Mouse (Mus musculus): ENCODE measurements around the gene Lifr. TPM values are rescaled to one million over a fixed set of nuclear protein-coding genes. Genes with fewer than 3 reads are reported as not detected.
A peak's percentile ranks its signal among the peaks of the same experiment; 100 is the strongest.

The Lifr gene
- polyA plus RNA-seq, 1 experiment from 2014 or later = 16.8 TPM

GRCm38 (mm10) chr15:7116699-7117098 lies 26.3 kb downstream of the Lifr start:
- Histone ChIP-seq H3K27me3 (replicated peaks; ENCODE audit: control insufficient read depth, insufficient read depth, low read length) (no peaks in the 10 kb centered on the region), H3K4me2 (ENCODE audit: low read length) (no peak overlapping the region), H3K27ac (ENCODE audit: low read depth, low read length) (no peak overlapping the region), H3K36me3 (ENCODE audit: control insufficient read depth, insufficient read depth, low read length) (no peaks in the 10 kb centered on the region), H3K4me3 (ENCODE audit: low read length) (no peak overlapping the region), H3K9ac (ENCODE audit: low read depth, low read length) (no peak overlapping the region), H3K4me1 (ENCODE audit: control insufficient read depth, insufficient read depth, low read depth, low read length) (no peaks in the 10 kb centered on the region), H3K9me3 (ENCODE audit: control insufficient read depth, low read length) (no peaks in the 10 kb centered on the region)
- 55% methylated on average over 3 of the region's 3 CpGs for WGBS
- no peak for ATAC-seq

GRCm38 (mm10) chr15:7117944-7118343 lies 27.5 kb downstream of the Lifr start:
- no peaks in the 10 kb centered on the region for H3K4me1 ChIP-seq (ENCODE audit: control insufficient read depth, insufficient read depth, low read depth, low read length)
- H3K36me3 ChIP-seq (ENCODE audit: control insufficient read depth, insufficient read depth, low read length) = no peaks in the 10 kb centered on the region
- no peak for ATAC-seq
- H3K27me3 ChIP-seq (replicated peaks; ENCODE audit: control insufficient read depth, insufficient read depth, low read length) = no peaks in the 10 kb centered on the region
- no peaks in the 10 kb centered on the region for H3K9me3 ChIP-seq (ENCODE audit: control insufficient read depth, low read length)
- no peak overlapping the region for H3K4me3 ChIP-seq (ENCODE audit: low read length)
- no peak overlapping the region for H3K4me2 ChIP-seq (ENCODE audit: low read length)
- no peak overlapping the region for H3K27ac ChIP-seq (ENCODE audit: low read depth, low read length)
- H3K9ac ChIP-seq (ENCODE audit: low read depth, low read length) = no peak overlapping the region
- WGBS = 67% methylated on average over 6 of the region's 6 CpGs

- no peak overlapping the region; the same call in 1 of the 2 replicates for H3K27ac ChIP-seq (ENCODE audit: low read depth, low read length)
- WGBS = 9% methylated on average over 5 of the region's 5 CpGs
- no peaks in the 10 kb centered on the region for H3K27me3 ChIP-seq (replicated peaks; ENCODE audit: control insufficient read depth, insufficient read depth, low read length)
- H3K4me1 ChIP-seq (ENCODE audit: control insufficient read depth, insufficient read depth, low read depth, low read length) = peaks cover under 1% of the 10 kb centered on the region; the same call in 1 of the 2 replicates
- no peaks in the 10 kb centered on the region for H3K9me3 ChIP-seq (ENCODE audit: control insufficient read depth, low read length)
- ATAC-seq = peak; percentile 90
- no peak overlapping the region for H3K4me2 ChIP-seq (ENCODE audit: low read length)
- no peak overlapping the region for H3K9ac ChIP-seq (ENCODE audit: low read depth, low read length)
- no peak overlapping the region for H3K4me3 ChIP-seq (ENCODE audit: low read length)
- no peaks in the 10 kb centered on the region for H3K36me3 ChIP-seq (ENCODE audit: control insufficient read depth, insufficient read depth, low read length)
Measured at GRCm38 (mm10) chr15:7118849-7119248, 28.4 kb downstream of the Lifr start.

- WGBS = 66% methylated on average over 8 of the region's 8 CpGs
- no peak for ATAC-seq
Measured at GRCm38 (mm10) chr15:7119930-7120512, 29.6 kb downstream of the Lifr start.

GRCm38 (mm10) chr15:7123781-7124450 lies 33.5 kb downstream of the Lifr start:
- Histone ChIP-seq H3K4me1 (ENCODE audit: control insufficient read depth, insufficient read depth, low read depth, low read length) (peaks cover 9% of the 10 kb centered on the region), H3K4me2 (ENCODE audit: low read length) (no peak overlapping the region), H3K27me3 (replicated peaks; ENCODE audit: control insufficient read depth, insufficient read depth, low read length) (no peaks in the 10 kb centered on the region), H3K27ac (ENCODE audit: low read depth, low read length) (no peak overlapping the region), H3K36me3 (ENCODE audit: control insufficient read depth, insufficient read depth, low read length) (no peaks in the 10 kb centered on the region), H3K9ac (ENCODE audit: low read depth, low read length) (no peak overlapping the region), H3K9me3 (ENCODE audit: control insufficient read depth, low read length) (no peaks in the 10 kb centered on the region), H3K4me3 (ENCODE audit: low read length) (no peak overlapping the region)
- 62% methylated on average over 5 of the region's 5 CpGs for WGBS
- ATAC-seq = no peak

More at GRCm38 (mm10) chr15:7119930-7120512, 29.6 kb downstream of the Lifr start:
- Histone ChIP-seq H3K4me1 (ENCODE audit: control insufficient read depth, insufficient read depth, low read depth, low read length) (peaks cover 4% of the 10 kb centered on the region), H3K9me3 (ENCODE audit: control insufficient read depth, low read length) (no peaks in the 10 kb centered on the region), H3K4me3 (ENCODE audit: low read length) (no peak overlapping the region), H3K27me3 (replicated peaks; ENCODE audit: control insufficient read depth, insufficient read depth, low read length) (no peaks in the 10 kb centered on the region), H3K36me3 (ENCODE audit: control insufficient read depth, insufficient read depth, low read length) (no peaks in the 10 kb centered on the region), H3K27ac (ENCODE audit: low read depth, low read length) (no peak overlapping the region), H3K4me2 (ENCODE audit: low read length) (no peak overlapping the region), H3K9ac (ENCODE audit: low read depth, low read length) (no peak overlapping the region)

- Histone ChIP-seq H3K27ac (ENCODE audit: low read depth, low read length) (no peak overlapping the region), H3K4me3 (ENCODE audit: low read length) (no peak overlapping the region), H3K4me1 (ENCODE audit: control insufficient read depth, insufficient read depth, low read depth, low read length) (peaks cover 19% of the 10 kb centered on the region), H3K9me3 (ENCODE audit: control insufficient read depth, low read length) (no peaks in the 10 kb centered on the region), H3K9ac (ENCODE audit: low read depth, low read length) (no peak overlapping the region), H3K36me3 (ENCODE audit: control insufficient read depth, insufficient read depth, low read length) (no peaks in the 10 kb centered on the region), H3K27me3 (replicated peaks; ENCODE audit: control insufficient read depth, insufficient read depth, low read length) (no peaks in the 10 kb centered on the region), H3K4me2 (ENCODE audit: low read length) (no peak overlapping the region)
- no peak for ATAC-seq
- WGBS = 49% methylated on average over 1 of the region's 1 CpGs
Measured at GRCm38 (mm10) chr15:7126171-7126570, 35.8 kb downstream of the Lifr start.

- H3K4me3 ChIP-seq (ENCODE audit: low read length) = peak overlapping the region; percentile 90
- under 1% methylated on average over 18 of the region's 18 CpGs for WGBS
Measured at GRCm38 (mm10) chr15:7128627-7129126, 38.3 kb downstream of the Lifr start.

GRCm38 (mm10) chr15:7129127-7129943 lies 38.9 kb downstream of the Lifr start:
- H3K9me3 ChIP-seq (ENCODE audit: control insufficient read depth, low read length) = no peaks in the 10 kb centered on the region
- peak; percentile 95 for ATAC-seq
- peak overlapping the region; percentile 92 for H3K9ac ChIP-seq (ENCODE audit: low read depth, low read length)
- peaks cover 16% of the 10 kb centered on the region for H3K4me1 ChIP-seq (ENCODE audit: control insufficient read depth, insufficient read depth, low read depth, low read length)
- peak overlapping the region; percentile 87 for H3K4me2 ChIP-seq (ENCODE audit: low read length)
- WGBS = under 1% methylated on average over 70 of the region's 116 CpGs
- no peaks in the 10 kb centered on the region for H3K27me3 ChIP-seq (replicated peaks; ENCODE audit: control insufficient read depth, insufficient read depth, low read length)
- peak overlapping the region; percentile 90 for H3K4me3 ChIP-seq (ENCODE audit: low read length)
- H3K27ac ChIP-seq (ENCODE audit: low read depth, low read length) = peak overlapping the region; percentile 91
- no peaks in the 10 kb centered on the region for H3K36me3 ChIP-seq (ENCODE audit: control insufficient read depth, insufficient read depth, low read length)

More at GRCm38 (mm10) chr15:7128627-7129126, 38.3 kb downstream of the Lifr start:
- peak overlapping the region; percentile 91 for H3K27ac ChIP-seq (ENCODE audit: low read depth, low read length)
- ATAC-seq = peak; percentile 38
- peak overlapping the region; percentile 92 for H3K9ac ChIP-seq (ENCODE audit: low read depth, low read length)
- H3K9me3 ChIP-seq (ENCODE audit: control insufficient read depth, low read length) = no peaks in the 10 kb centered on the region
- no peaks in the 10 kb centered on the region for H3K27me3 ChIP-seq (replicated peaks; ENCODE audit: control insufficient read depth, insufficient read depth, low read length)
- no peaks in the 10 kb centered on the region for H3K36me3 ChIP-seq (ENCODE audit: control insufficient read depth, insufficient read depth, low read length)
- peaks cover 19% of the 10 kb centered on the region for H3K4me1 ChIP-seq (ENCODE audit: control insufficient read depth, insufficient read depth, low read depth, low read length)
- peak overlapping the region; percentile 87 for H3K4me2 ChIP-seq (ENCODE audit: low read length)

- H3K36me3 ChIP-seq (ENCODE audit: control insufficient read depth, insufficient read depth, low read length) = no peaks in the 10 kb centered on the region
- ATAC-seq = no peak
- H3K27ac ChIP-seq (ENCODE audit: low read depth, low read length) = peak overlapping the region; percentile 91
- WGBS = under 1% methylated on average over 16 of the region's 16 CpGs
- peak overlapping the region; percentile 90 for H3K4me3 ChIP-seq (ENCODE audit: low read length)
- H3K27me3 ChIP-seq (replicated peaks; ENCODE audit: control insufficient read depth, insufficient read depth, low read length) = no peaks in the 10 kb centered on the region
- H3K9ac ChIP-seq (ENCODE audit: low read depth, low read length) = peak overlapping the region; percentile 92
- no peaks in the 10 kb centered on the region for H3K9me3 ChIP-seq (ENCODE audit: control insufficient read depth, low read length)
- H3K4me1 ChIP-seq (ENCODE audit: control insufficient read depth, insufficient read depth, low read depth, low read length) = peaks cover 16% of the 10 kb centered on the region
- H3K4me2 ChIP-seq (ENCODE audit: low read length) = peak overlapping the region; percentile 87
Measured at GRCm38 (mm10) chr15:7129944-7130287, 39.5 kb downstream of the Lifr start.

Data from hindbrain, embryonic 16.5 days (tissue).